Mouse (Mus musculus) thymus, postnatal 36 days (tissue): ENCODE measurements at regions not wholly inside any gene's neighbourhood (a gene's known extent, or its start where the extent isn't known, plus 50 kb on each side); places are given as distances from the start of the nearest gene placed in this dataset.

Source experiments
- DNase-seq, 2 experiments: peaks; one replicate each; pipeline ENCODE4 v3.0.0; 2022; ENCODE audit warnings: mixed read lengths in 2 of 2

DNA sequence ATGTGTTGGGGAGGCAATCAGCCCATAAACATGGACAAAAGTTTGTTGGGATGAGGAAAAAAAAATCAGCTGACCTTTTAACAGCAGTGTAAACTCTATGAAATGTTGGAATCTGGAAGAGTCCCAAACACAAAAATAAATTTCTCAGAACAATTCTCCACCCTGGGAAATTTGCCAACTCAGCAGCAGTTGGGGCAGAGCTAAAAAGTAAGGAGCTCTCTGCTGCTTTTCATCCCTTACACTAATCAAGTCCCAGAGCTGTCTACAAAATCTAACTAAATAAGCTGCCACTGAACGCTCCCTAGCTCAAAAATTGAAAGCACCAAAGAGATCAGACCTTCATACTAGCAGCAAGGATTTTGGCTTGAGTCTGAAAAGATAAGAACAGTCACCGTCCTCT lies 176.6 kb upstream of the Egflam start:
- DNase-seq, result no peak

DNA sequence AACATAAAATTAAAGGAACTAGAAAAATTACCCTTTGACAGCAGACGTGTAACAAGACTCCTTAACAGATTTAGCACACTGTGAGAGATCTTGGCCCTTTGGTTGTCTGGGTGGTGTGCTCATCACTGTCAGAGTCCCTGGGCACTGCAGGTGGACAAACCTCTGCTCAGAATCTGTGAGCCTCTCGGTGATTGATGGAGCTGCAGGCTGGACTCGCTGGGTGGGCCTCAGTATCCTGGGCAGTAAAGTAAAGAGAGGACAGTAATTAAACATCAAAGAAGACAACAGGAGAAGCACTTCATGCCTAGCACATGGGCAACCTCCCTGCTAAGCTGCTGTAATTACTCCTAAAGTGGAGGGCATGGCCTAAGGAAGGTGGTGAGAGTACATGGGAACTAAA lies 180.2 kb upstream of the Egflam start:
- DNase-seq, result no peak

DNA sequence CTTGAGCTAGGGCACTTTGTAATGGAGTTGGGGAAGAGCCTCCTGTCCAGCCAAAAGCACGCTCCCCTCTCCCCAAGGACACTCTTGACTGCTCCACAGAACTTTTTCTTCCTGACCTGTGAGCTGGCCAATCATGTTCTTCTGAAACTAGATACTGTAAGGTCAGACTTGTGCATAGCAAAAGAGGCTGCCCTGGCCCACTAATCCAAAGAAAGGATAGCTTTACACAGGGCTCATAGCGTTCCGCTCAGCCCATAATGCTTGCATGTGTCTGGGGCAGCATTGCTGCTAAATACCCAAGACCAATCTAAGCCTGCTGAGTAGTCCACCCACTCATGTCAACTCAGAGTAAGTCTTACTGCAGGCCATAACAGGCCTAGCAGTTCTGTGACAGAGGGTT lies 189.0 kb upstream of the Egflam start:
- no peak for DNase-seq

DNA sequence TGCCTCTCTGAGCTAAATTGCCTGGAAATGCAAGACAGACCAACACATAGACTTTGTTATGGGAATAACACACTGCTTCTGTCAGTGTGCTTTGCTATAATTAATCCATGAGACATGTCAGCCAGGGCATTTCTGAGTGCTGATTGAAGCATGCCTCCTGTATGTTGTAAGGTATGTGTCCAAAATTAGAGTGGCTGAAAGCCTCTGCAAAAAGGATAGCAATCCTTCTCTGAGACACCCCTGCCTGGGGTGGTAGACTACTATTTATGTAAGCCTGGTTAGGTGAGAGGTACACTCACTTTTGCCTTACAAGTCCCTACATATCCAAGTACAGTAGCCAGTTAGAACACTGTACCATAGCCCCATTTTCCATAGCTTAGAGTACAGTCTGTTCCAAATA lies 193.3 kb upstream of the Egflam start:
- no peak for DNase-seq

DNA sequence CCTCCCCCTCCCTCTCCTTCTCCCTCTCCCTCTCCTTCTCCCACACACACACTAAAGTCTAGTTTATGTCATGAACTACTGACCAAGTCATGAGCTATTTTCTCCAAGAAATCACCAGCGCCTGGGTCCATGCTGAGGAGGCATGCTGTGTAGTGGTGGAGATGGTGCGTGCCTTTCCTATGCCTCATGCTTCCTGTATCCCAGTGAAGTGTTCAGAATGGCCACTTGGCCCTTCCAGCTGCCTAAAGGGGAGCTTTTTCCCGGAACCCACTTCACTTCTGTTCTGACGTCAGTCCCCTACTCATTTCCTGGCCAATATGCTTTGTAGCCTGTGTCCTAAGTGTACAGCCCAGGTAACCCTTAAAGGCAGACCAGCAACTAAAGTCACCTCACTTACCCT lies 199.1 kb upstream of the Egflam start:
- no peak for DNase-seq

DNA sequence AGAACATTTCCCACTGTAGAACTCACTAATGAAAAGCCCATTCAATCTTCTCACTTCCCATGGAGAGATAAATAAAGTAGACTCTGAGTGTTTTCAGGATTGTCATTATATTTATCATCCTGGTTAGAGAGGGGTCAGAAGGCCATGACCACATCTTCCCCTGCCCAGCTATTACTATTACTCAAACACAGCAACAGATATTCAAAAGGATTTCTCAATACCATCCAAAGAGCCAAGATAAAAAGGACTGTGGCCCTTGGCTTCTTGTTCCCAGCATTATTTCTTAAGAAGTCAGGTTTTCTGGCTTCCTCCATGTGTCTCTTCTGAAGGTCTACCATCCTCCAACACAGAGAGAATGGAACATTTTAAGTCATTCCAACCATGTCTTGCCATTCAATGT lies 199.6 kb upstream of the Egflam start:
- no peak for DNase-seq

DNA sequence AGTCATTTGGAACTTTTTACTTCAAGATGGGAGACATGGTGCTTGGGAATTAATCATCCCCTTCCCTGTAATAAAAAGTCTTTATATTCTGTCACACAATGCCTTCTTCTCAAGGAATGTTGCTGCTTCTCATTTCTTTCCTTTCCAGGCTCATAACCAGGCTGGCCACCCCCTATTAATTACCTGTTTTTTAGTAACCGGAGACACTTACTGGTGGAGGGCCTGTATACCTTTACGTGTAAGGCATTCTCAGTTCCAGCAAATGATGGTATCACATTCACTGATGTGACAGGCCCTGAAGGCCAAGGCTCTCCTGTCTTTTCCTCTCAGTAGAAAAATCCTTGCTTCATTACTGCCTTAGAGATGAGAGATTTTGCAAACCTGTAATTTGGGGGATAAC lies 203.3 kb upstream of the Egflam start:
- no peak for DNase-seq

DNA sequence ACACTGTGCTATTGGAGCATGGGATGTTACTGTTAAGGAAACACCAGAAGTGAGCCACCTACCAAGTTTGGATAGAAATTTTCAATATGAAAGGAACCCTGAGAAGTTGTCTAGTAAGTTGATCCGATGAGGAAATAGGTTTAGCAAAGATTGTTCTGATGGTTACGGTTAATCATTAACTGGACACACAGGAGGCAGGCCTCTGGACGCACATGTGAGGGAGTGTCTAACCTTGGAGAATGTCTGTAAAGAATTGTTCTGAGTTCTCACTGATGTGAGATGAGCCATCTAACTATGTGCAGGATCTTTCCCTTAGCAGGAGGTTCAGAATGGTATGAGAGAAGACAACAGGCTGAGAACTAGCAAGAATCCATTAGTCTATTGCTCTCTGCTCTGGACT lies 205.8 kb upstream of the Gdnf start:
- no peak for DNase-seq

DNA sequence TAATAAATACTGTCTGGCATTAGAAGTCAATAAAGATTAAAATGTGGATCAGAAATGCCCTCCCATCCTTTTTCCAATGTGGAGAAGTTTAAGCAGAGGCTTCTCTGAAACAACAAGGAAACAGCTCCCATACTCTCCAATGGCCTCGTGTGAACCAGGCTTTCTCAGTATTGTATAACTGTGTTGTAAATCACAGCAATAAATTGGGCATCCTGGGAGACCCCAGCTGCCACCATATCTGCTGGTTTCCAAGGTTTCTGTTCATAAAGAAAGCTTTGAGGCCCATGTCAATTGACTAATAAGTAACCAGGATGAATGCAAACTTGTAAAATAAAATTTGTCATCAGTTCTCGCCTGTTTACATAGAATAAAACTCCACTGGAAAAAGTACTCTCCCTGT lies 192.7 kb upstream of the Gdnf start:
- DNase-seq, result no peak

DNA sequence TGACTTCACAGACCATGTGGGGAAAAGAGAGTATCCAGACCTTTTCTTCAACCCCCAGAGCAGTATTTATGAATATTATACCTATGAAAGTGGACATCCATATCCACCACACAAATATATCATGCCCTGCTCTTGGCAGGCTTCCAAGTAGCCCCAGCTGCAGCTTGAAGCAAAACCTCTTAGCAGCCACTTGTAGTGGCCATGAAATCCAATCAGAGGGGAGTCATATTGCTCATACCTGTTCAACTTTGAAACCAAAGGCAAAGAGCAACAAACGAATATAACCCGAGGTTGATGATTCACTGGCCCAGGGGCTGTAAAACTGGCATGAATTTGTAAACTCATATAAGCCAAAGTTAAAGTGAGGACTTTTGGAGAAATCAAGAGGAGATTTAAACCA lies 187.6 kb upstream of the Gdnf start:
- DNase-seq, result no peak

DNA sequence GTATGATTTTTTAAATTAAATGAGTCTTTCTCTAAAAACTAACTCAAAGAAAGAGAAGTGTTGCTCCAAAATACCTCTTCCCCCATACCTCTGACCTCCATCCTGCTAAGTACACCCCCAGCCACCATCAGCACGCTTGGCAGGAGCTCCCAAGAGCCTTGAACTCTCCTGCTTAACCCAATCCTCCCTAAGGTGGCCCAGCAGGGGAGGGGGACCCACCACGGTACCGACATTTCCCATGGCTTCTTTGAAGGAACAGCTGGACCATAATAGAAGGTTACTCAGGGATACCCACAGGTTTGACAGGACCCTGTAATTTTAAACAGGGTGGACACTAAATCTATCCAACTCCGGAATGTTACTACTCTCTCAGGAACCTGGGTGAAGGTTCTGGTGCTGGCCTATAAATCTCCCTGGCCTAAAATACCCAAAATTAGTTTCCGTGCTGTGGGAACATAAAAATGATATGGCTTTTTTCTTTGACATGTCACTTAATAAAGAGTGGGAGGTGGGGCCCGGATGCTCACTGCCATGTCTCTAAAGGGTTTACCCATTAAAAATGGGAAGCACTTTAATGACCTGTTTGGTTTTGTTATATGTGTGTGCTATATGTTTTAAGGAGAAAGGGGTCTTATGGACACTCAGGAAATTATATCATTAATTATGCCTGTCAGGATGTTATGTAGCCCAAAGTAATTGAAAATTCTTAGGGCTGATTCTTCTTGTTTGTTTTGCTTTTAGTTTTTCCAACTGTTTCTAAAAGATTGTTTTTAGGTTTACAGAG lies 185.8 kb upstream of the Gdnf start:
- DNase-seq, result no peak

DNA sequence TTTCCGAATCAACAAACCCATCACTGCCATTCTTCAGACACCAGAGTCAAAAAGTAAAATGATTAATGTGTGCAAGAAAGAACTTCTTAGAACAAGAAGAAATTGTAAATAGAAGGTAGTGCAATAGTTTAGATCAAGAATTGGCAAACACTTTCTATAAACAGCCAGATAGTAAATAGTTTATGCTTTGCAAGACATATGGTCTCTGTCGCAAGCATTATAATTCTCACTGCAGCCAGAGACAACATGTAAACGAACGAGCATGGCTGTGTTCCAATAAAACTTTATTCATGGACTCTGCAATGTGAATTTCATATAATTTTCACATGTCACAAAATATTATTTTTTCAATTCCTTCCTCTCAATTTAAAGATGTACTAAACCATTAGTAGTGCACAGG lies 180.8 kb upstream of the Gdnf start:
- DNase-seq, result no peak

DNA sequence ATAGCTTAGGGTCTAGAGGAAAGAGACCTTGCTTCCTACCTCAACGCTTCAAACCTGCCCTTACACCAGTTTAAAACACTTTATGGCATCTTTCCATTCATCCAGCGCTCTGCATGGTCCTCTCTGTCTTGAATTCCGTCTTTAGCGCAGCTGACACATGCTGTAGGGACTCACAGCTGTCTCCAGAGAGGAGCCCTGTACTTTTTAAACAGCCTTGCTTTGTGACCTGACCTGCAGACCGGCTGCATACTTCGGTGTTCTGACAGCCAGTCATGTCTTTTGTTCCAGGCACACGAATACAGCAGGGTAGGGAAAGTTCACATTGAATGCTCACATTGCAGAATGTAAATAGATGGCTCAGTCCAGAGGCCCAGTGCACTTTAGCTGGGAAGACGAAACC lies 175.4 kb upstream of the Gdnf start:
- no peak for DNase-seq

DNA sequence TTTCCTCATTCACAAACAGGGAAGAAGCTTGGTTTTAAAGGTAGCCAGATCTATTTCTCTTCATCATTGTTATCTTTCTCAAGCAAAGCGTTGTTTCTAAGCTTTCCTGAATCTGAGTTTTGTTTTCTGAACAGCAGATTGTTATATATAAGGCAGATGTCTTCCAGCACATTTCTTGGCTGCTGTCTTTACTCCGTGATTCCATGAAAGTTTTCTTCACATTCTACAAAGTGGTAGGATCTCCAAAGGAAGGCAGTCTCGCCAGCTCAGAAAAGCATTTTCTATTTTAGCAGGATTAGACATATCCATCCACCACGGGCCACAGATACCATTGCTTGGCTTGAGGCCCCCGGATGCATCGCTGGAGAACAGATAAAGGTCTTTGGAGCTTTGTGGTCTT lies 171.2 kb upstream of the Gdnf start:
- no peak for DNase-seq

DNA sequence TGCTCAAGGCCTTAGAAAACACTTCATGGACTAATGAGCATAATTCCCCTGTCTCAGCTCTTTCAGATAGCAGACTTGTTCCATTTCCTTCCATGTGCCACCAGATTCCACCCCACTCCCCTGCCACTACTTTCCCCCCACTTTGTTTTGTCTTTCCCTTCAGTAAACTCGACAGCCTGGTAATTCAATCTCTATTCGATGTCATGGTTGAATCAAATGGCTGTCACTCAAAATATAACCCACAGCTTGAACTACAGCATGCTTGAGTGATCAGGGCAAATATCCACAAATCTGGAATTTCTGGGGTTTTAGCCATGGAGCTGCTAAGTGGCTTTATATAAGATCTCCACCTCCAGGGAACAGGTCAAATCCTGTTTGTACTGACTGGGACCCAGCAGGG lies 168.6 kb upstream of the Gdnf start:
- DNase-seq, result no peak

DNA sequence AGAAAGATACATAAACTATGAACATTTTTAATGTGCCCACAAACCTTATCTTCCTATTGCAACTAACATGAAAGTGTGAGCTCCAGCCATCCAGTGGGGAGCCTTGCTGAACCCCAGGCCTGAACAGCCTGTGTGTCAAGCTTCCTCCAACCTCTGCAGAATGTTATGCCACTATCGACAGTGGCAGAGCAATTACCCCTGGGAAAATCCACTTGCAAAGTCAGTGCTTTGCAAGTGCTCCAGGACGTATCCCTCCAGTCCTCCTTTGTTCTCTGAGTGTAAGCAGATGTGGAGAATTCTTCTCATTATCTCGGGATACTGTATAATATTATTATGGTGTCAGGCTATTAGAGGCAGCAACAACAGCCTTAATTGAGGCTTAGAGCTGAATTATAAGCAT lies 159.9 kb upstream of the Gdnf start:
- no peak for DNase-seq

DNA sequence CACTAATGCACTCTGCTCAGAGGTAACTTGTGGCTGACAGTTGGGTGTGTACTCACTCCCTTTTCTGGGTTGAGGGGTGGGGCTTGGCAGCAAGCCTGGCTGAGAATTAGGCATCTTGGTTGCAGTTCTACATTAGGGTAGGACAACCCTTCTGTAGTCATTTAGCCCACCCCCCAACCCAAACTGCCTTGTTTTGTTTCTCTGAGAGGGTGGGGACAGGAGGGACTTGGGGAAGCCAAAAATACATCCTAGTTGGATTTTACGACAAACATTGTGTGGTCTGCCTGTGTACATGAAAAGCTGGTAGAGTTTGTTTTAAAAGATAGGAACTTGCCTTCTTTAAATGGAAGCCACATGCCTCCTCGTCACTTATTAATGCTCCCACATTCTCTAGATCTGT lies 146.8 kb upstream of the Gdnf start:
- no peak for DNase-seq

DNA sequence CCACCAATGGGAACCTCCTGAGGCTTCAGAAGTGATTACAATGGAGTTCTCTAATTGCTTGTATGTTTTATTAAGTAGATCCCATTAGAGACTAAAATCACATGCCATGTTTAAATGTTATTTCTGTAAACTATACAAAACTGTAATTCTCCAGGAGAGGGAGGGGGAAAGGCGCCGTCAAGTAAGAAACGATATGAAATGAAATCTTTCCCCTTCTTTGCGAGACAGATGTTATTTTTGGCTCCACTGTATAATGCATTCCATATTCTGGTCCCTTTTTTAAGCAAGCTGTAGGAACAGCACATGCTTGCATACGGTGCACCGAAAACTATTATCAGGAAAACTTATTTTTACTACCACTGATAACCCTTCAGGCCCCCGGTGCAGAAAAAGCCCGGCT lies 141.0 kb upstream of the Gdnf start:
- DNase-seq, result no peak

DNA sequence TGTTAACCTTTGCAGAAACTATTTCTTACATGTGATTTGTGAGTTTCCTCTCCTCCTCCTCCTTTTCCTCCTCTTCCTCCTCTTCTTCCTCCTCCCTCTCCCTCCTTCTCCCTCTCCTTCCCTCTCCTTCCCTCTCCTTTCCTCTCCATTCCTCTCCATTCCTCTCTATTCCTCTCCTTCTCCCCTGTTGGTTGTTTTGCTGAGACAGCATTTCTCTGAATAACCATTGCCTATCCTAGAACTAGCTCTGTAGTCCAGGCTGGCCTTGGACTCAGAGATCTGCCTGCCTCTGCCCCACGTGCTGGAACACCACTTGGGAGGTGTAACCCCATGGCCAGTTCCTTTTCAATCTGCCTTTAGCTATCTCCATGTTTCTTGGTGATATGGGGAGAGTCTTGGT lies 133.7 kb upstream of the Gdnf start:
- DNase-seq, result no peak

DNA sequence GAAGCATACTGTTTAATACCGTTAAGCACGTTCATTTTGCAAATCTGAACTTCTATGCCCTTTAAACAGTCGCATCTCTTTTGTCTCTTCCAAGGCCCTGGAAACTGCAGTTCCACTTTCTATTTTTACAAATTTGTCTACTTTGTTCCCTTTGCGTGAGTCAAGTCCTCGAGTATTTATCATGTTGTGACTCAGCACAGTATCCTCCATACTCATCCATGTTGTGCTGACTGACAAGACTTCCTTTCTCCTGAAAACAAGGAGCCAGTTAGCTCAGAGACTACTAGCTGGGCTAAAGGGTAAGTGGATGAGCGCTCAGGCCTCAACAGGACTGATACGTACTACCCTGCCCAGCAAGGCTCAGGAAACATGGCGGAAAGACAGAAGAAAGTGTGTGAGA lies 131.9 kb upstream of the Gdnf start:
- no peak for DNase-seq

DNA sequence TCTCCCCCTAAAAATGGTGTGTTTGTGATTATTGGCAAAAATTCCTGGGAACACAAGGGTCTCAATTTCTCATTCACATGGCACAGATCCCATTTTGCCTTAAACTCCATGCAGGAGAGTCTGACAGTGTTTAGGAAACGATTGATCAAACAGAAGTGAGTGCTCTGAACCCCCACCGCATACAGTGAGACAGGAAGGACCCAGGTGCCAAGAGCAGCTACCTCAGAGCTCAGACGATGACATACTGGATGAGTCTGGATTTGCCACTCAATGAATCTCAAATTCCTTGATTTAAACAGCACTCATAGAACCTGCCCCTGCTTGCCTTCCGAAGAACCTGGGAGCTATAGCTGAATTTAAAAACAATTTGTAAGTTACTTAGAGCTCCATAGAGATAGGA lies 129.6 kb upstream of the Gdnf start:
- no peak for DNase-seq

DNA sequence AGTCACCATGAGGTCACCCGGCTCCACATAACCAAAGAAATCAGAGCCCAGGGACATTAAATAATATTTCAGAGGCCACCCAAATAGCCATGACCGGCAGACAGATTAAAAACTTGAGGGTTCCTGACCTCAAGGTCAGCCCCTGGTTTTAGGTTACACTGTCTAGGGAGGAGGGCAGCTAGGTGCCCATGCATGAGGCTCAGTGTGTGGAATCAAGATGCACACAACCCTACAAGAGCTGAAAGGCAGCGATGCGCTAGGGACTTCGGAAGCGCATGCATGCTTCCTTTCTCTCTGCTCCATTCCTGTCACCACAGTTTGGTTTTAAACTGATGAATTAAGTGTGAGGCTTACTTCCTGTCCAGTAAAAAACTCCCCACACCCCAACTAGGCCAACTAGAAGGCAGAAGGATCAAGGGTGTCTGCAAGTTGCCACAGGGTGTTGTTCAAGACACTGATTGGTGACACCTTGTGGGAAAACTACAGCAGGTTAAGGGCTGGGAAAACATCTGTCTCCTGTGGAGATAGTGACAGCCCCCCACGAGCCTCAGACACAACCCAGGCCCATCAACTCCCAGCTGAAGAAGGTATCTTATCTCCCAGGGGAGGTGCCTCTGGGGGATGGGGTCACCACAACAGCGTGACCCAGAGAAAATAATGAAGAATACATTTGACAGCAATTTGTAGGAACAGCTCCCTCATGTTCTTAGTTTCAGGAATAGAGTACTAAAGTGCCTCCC lies 127.2 kb upstream of the Gdnf start:
- no peak for DNase-seq

DNA sequence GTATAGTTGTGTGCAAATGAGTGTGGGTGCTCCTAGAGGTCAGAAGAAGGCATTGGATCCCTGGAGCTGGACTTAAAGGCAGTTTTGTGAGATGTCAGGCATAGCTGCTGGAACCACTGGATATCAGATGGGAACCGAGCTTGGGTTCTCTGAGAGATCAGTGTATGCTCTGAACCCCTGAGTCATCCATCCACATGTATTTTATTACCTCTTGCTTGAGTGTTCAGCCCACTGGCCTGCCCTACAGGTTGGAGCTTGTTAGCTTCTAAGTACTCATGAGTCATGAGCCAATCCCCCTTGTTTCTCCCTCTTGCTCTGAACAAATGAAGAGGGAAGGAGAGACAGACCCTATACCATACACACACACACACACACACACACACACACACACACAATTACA lies 119.4 kb upstream of the Gdnf start:
- DNase-seq, result no peak

DNA sequence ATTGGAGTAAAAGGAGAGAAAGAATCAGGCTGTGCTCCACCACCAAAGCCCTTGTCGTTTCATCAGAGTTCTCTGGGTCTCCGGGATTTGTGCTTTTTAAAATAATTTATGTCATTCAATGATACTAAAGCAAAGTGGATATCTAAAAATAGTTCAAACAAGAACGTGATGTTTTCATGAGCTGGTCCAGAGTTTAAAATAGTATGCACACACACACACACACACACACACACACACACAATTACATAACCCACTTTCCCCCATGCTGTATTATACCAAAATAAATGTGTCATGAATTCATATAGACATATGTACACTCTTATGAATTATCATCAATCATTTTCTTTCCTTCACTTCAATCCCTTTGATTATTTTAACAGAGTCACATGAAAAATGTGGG lies 118.5 kb upstream of the Gdnf start:
- no peak for DNase-seq

DNA sequence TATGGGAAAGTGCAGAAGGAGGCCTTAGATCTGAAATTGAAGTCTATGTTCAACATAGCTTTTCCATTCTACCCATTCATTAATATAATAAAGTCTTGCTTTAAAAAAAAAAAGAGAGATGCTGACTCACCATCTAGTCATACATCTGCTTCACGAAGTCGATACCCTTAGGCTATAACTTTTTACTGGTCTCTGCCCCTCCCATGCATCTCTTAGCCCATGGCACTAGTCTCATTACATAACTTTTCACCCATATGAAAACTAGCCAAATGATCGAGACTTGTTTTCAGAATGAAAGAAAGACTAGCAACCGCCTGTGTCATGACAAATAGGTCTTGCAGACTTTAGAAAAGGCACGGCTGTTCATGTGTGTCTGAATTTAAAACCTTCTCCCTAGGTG lies 116.6 kb upstream of the Gdnf start:
- DNase-seq, result no peak
